Mouse (Mus musculus): ENCODE measurements around the gene Hcls1. TPM values are rescaled to one million over a fixed set of nuclear protein-coding genes. Genes with fewer than 3 reads are reported as not detected.

Gene Hcls1
- polyA plus RNA-seq, 1 experiment from 2014 or later: 3.4 TPM

GRCm38 (mm10) chr16:36999366-36999972, 64.7 kb downstream of the Hcls1 start:
- Histone ChIP-seq H3K27ac (no peak overlapping the region), H3K4me1 (no peaks in the 10 kb centered on the region), H3K9ac (no peak overlapping the region), H3K36me3 (no peaks in the 10 kb centered on the region), H3K9me3 (no peaks in the 10 kb centered on the region), H3K4me3 (no peak overlapping the region), H3K27me3 (no peaks in the 10 kb centered on the region), H3K4me2 (replicated peaks) (no peak overlapping the region)
- 71% methylated on average over 9 of the region's 9 CpGs for WGBS
- no peak for ATAC-seq (ENCODE audit: insufficient number of reproducible peaks, insufficient read depth, low FRiP score, low TSS enrichment)

GRCm38 (mm10) chr16:37009262-37009661, 74.5 kb downstream of the Hcls1 start:
- 65% methylated on average over 6 of the region's 6 CpGs for WGBS
- peaks cover 7% of the 10 kb centered on the region for H3K4me1 ChIP-seq
- H3K4me2 ChIP-seq (replicated peaks): no peak overlapping the region
- H3K9ac ChIP-seq: no peak overlapping the region
- no peak for ATAC-seq (ENCODE audit: insufficient number of reproducible peaks, insufficient read depth, low FRiP score, low TSS enrichment)
- H3K36me3 ChIP-seq: no peaks in the 10 kb centered on the region
- no peaks in the 10 kb centered on the region for H3K9me3 ChIP-seq
- no peak overlapping the region for H3K27ac ChIP-seq
- no peaks in the 10 kb centered on the region for H3K27me3 ChIP-seq
- no peak overlapping the region for H3K4me3 ChIP-seq

DNA sequence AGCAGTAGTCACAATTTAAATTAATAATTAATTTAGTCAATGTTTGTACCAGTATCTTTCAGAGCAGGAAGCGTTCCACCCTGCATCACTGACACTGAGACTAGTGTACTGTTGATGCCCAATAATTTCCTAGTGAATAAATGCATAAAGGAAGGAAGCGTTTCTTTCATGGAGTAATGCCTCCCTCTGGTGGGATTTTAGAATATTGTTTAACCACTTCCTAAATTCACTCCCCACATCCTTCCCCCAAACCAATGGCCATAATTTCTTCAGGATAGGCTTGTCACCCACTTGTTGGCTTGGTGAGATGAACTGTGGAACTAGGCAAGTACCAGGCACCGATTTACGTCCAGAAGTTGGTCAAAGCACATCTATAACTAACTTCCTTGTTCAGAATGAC, 75.6 kb downstream of the Hcls1 start:
- Histone ChIP-seq H3K27ac (no peak overlapping the region), H3K36me3 (no peaks in the 10 kb centered on the region), H3K4me3 (no peak overlapping the region), H3K9ac (no peak overlapping the region), H3K4me2 (replicated peaks) (no peak overlapping the region), H3K9me3 (no peaks in the 10 kb centered on the region), H3K27me3 (no peaks in the 10 kb centered on the region), H3K4me1 (peaks cover 7% of the 10 kb centered on the region)
- 66% methylated on average over 4 of the region's 4 CpGs for WGBS
- ATAC-seq (ENCODE audit: insufficient number of reproducible peaks, insufficient read depth, low FRiP score, low TSS enrichment): no peak

DNA sequence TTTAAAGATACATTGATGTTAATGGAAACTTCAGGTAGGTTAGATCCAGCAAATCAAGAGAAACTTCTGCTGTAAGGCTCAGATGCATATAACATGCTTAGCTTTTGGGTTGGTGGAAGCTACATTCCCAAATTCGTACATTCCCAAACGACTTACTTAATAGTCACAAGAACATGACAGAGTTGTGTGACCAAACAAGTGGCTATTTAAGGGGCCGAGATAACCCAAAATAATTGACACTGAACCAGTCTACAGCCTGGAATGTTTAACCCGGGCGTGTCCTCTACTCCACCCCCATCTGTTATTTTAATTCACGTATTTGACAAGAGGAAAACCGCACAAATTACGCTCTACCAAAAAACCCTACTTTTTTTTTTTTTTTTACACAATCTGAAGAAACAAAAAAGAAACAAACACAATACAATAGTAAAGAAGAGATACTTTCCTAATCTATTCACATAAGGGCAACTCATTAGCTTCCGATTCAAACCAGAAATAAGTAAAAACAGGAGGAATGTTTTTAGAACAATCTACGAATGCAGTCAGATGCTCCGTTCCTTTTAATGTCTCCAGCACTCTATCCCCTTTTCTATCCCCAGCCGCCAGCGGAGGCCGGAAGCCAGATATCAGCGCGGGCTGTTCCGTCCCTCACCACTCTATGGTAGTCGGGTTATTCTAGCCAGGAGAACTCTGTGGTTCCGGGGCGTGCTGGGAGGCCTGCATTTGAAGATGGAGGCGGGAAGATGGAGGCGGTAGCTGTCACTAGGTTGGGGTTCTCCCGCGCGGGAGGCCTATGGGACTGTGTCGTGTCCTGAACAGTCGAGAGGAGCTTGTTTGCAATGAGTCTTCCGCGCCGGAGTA, 76.5 kb downstream of the Hcls1 start, which contains the start of gene Polq:
Polq (plus strand) TSS at position 726 of the 861 bp plus-strand sequence.
- 0 out of 2 replicates have a peak, but pooled peaks cover 3% of the 10 kb centered on the region for H3K36me3 ChIP-seq
- peaks cover 7% of the 10 kb centered on the region for H3K4me1 ChIP-seq
- peak within 1 kb of the TSS; percentile 94 for H3K4me3 ChIP-seq
- 6% methylated on average over 30 of the region's 30 CpGs for WGBS
- H3K4me2 ChIP-seq (replicated peaks): peak within 1 kb of the TSS; percentile 89
- peak within 1 kb of the TSS; percentile 77 for H3K9ac ChIP-seq
- no peak within 1 kb of the TSS for H3K27ac ChIP-seq
- no peaks in the 10 kb centered on the region for H3K27me3 ChIP-seq
- H3K9me3 ChIP-seq: no peaks in the 10 kb centered on the region
- ATAC-seq (ENCODE audit: insufficient number of reproducible peaks, insufficient read depth, low FRiP score, low TSS enrichment): peak; percentile 95

- Histone ChIP-seq H3K4me1 (peaks cover 7% of the 10 kb centered on the region), H3K27ac (no peak overlapping the region), H3K4me2 (replicated peaks) (peak overlapping the region; percentile 89), H3K9ac (peak overlapping the region; percentile 77), H3K36me3 (0 out of 2 replicates have a peak, but pooled peaks cover 3% of the 10 kb centered on the region), H3K9me3 (no peaks in the 10 kb centered on the region), H3K4me3 (peak overlapping the region; percentile 94), H3K27me3 (no peaks in the 10 kb centered on the region)
- under 1% methylated on average over 26 of the region's 26 CpGs for WGBS
- peak; percentile 70 for ATAC-seq (ENCODE audit: insufficient number of reproducible peaks, insufficient read depth, low FRiP score, low TSS enrichment)
Measured at GRCm38 (mm10) chr16:37011922-37012289, 77.1 kb downstream of the Hcls1 start.

DNA sequence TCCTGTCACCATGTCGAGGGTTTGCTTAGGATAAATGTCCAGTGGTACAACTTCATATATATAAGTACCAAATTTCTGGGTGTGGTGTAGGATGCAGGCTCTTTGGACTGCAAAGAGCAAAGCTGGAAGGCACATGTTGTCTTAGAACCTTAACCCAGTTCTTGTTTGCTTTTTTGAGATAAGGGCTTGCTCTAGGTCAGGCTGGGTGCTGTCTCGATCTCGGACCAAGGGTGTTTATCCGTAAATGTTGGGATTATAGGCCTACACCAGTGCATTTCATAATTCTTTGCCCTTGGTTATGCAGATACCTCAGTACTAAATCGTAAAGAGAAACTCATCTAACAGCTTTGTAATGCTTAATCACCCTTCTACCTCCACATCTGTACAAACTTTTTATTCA, 77.6 kb downstream of the Hcls1 start:
- no peaks in the 10 kb centered on the region for H3K27me3 ChIP-seq
- peaks cover 7% of the 10 kb centered on the region for H3K4me1 ChIP-seq
- H3K4me2 ChIP-seq (replicated peaks): peak overlapping the region; percentile 89
- no peak for ATAC-seq (ENCODE audit: insufficient number of reproducible peaks, insufficient read depth, low FRiP score, low TSS enrichment)
- WGBS: 65% methylated on average over 5 of the region's 5 CpGs
- H3K9me3 ChIP-seq: no peaks in the 10 kb centered on the region
- H3K27ac ChIP-seq: no peak overlapping the region
- H3K9ac ChIP-seq: peak overlapping the region; percentile 77
- H3K36me3 ChIP-seq: 0 out of 2 replicates have a peak, but pooled peaks cover 3% of the 10 kb centered on the region
- H3K4me3 ChIP-seq: peak overlapping the region; percentile 94

Other genes with a start within 250 kb of the Hcls1 start
- gene Ildr1, start 241.0 kb upstream of the Hcls1 start, polyA plus RNA-seq (2016; fragmentation: Nextera tagmentation; extraction: Ambion mirVana): 1.9 and 2.4 TPM in 2 replicates
- gene Slc15a2, start 150.0 kb upstream of the Hcls1 start, polyA plus RNA-seq (2016; fragmentation: Nextera tagmentation; extraction: Ambion mirVana): 4.8 and 5.0 TPM in 2 replicates
- 66.1 and 66.2 TPM in 2 replicates for gene Iqcb1, start 106.6 kb upstream of the Hcls1 start, polyA plus RNA-seq (2016; fragmentation: Nextera tagmentation; extraction: Ambion mirVana)
- 1.7 and 1.8 TPM in 2 replicates for gene Eaf2, start 60.0 kb upstream of the Hcls1 start, polyA plus RNA-seq (2016; fragmentation: Nextera tagmentation; extraction: Ambion mirVana)
- 94.0 and 105 TPM in 2 replicates for gene Golgb1, start 59.8 kb upstream of the Hcls1 start, polyA plus RNA-seq (2016; fragmentation: Nextera tagmentation; extraction: Ambion mirVana)
- gene Fbxo40, start 55.5 kb downstream of the Hcls1 start, polyA plus RNA-seq (2016; fragmentation: Nextera tagmentation; extraction: Ambion mirVana): 0.12 and 0.24 TPM in 2 replicates
- 10.2 and 11.7 TPM in 2 replicates for gene Polq, start 76.8 kb downstream of the Hcls1 start, polyA plus RNA-seq (2016; fragmentation: Nextera tagmentation; extraction: Ambion mirVana)